Mouse (Mus musculus) liver, embryonic 16.5 days (tissue): ENCODE results near the gene Csrnp3. TPM values are rescaled to one million over a fixed set of nuclear protein-coding genes. Genes with fewer than 3 reads are reported as not detected.

Experiments used
- ATAC-seq: fragments of 200-750 bp; cut with Nextera tagmentation; 2 replicates; pipeline ENCODE4 v1.8.0; 2017; ENCODE audit warnings: low read depth, mild to moderate bottlenecking, moderate number of reproducible peaks, moderate library complexity
- H3K27ac ChIP-seq: fragments of 300-500 bp; sonication (generic); 2 replicates; pipeline ENCODE4 v1.5.1; 2014; ENCODE audit warnings: mild to moderate bottlenecking, low read length
- H3K27me3 ChIP-seq: fragments of 300-500 bp; sonication (generic); 2 replicates; pipeline ENCODE4 v1.6.1; 2014; ENCODE audit warnings: low read depth, low read length, mixed read lengths; ENCODE audit not compliant: control insufficient read depth, insufficient read depth
- H3K36me3 ChIP-seq: fragments of 300-500 bp; sonication (generic); 2 replicates; pipeline ENCODE4 v1.6.1; 2014; ENCODE audit warnings: mild to moderate bottlenecking; ENCODE audit not compliant: control insufficient read depth, insufficient read depth
- H3K4me1 ChIP-seq: fragments of 300-500 bp; sonication (generic); 2 replicates; pipeline ENCODE4 v1.6.1; 2014; ENCODE audit warnings: low read depth, low read length, mixed read lengths; ENCODE audit not compliant: control insufficient read depth
- H3K4me2 ChIP-seq: fragments of 300-500 bp; sonication (generic); 2 replicates; pipeline ENCODE4 v1.6.1; 2014; ENCODE audit warnings: low read depth, low read length, mixed read lengths
- H3K4me3 ChIP-seq: fragments of 300-500 bp; sonication (generic); 2 replicates; pipeline ENCODE4 v1.5.1; 2014; ENCODE audit warnings: low read depth, mild to moderate bottlenecking, low read length
- H3K9ac ChIP-seq: fragments of 300-500 bp; sonication (generic); 2 replicates; pipeline ENCODE4 v1.6.1; 2014; ENCODE audit warnings: low read depth, low read length
- H3K9me3 ChIP-seq: fragments of 300-500 bp; sonication (generic); replicated peaks from 2 replicates; pipeline ENCODE4 v1.6.1; 2016; ENCODE audit warnings: low read length; ENCODE audit not compliant: control insufficient read depth
- WGBS: fragments of 180-500 bp; shearing (Covaris S2); extraction: QIAGEN DNeasy Blood & Tissue Kit; methylation state at CpG from one replicate; pipeline ENCODE4 v1.1.7; 2014; ENCODE audit not compliant: insufficient replicate concordance; 5-methylcytosine and 5-hydroxymethylcytosine counted together
- polyA plus RNA-seq: library from polyadenylated mRNA; unstranded; fragments of >200 nt; fragmentation: Nextera tagmentation; extraction: Ambion mirVana; gene quantifications from 2 replicates; pipeline ENCODE4 v1.2.1, GENCODE M21; 2015

Csrnp3 gene
- polyA plus RNA-seq, 1 experiment from 2014 or later, result not detected

DNA sequence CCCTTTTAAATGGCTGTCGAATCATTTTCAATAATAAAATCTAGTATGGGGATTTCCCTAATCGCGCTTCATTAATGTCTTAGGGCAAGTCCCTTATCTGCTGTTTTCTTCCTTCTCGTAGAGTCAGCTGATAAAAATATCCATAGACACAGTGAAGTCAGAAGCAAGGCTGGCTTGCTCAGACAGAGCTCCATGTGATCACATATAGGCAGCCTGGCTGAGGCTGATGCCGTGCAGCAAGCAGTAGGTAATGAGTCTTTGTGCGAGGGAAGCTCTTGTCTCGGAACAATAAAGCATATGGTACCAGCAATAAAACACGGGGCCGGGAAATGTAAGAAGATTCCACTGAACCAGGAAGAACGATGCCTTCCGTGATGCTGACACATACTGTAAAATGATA lies 84.4 kb downstream of the Csrnp3 start:
- Histone ChIP-seq H3K36me3 (no peaks in the 10 kb centered on the region), H3K4me2 (no peak overlapping the region), H3K4me3 (no peak overlapping the region), H3K4me1 (no peaks in the 10 kb centered on the region), H3K27me3 (no peaks in the 10 kb centered on the region), H3K9ac (no peak overlapping the region), H3K9me3 (no peaks in the 10 kb centered on the region), H3K27ac (no peak overlapping the region)
- no peak for ATAC-seq
- WGBS, result 59% methylated on average over 11 of the region's 11 CpGs

DNA sequence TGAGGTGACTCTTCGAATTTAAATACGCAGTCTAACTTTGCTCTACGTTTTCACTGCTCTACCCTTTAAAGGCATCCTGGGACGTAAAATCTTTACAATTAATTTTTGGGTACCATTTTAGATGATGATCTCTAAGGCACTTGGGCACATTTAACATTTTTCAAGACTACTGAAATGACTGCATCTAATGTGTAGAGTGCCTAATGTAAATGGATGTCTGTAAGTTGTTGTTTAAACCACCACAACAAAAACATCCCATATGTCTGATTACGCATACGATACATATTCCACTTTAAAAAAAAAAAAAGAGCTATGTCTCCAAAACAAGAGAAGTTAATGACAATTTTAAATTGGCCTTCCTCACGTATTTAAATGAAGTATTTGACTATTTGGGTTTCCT lies 85.7 kb downstream of the Csrnp3 start:
- Histone ChIP-seq H3K9me3 (no peaks in the 10 kb centered on the region), H3K27me3 (no peaks in the 10 kb centered on the region), H3K4me3 (peak overlapping the region; percentile 34), H3K27ac (no peak overlapping the region), H3K4me2 (peak overlapping the region; percentile 50), H3K36me3 (no peaks in the 10 kb centered on the region), H3K4me1 (no peaks in the 10 kb centered on the region), H3K9ac (no peak overlapping the region)
- WGBS, result 72% methylated on average over 7 of the region's 7 CpGs
- ATAC-seq, result no peak

DNA sequence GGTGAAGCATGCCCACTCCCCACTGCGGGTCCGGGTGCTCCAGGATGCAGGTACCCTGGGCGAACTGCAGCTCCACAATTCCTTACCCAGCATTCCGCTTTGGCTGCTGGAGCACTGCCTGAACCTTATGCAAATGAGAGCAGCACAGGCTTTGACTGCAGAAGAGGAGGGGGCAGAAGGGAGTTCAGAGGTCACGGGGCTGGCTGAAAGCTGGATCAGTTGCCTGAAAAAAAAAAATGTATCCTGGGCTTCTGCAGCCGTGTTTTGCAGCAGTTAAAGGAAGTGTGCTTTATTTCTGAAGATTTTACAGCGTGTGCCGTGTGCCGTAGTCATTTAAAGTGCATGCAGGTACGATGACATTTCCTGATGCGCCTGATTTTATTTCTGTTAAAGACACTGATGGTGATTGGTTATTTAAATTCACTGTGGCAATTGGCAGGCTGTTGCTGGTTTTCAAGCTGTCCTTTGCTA lies 86.3 kb downstream of the Csrnp3 start:
- ATAC-seq, result peak; percentile 54; the same call in 1 of the 2 replicates
- H3K9ac ChIP-seq, result peak overlapping the region; percentile 29; the same call in 1 of the 2 replicates

DNA sequence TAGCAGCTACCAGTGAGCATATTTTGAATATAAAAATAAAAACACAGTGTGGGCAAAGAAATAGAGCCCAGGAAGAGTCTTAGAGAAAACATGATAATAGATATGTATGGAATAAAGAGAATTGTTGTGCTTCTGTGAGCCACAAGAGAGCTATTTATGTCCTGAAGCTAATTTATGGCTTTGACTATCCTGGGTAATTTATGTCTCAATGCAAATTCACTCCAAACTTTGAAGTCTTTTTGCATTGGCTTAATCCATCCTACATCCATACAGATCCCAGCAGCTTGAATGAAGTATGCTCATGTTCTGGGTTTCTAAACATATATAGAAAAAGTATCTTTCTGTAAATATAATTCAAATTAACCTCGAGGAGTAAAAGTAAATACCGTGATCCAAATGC lies 88.5 kb downstream of the Csrnp3 start:
- WGBS, result 53% methylated on average over 2 of the region's 2 CpGs

More for the DNA sequence above, 86.3 kb downstream of the Csrnp3 start:
- no peaks in the 10 kb centered on the region for H3K27me3 ChIP-seq
- peak overlapping the region; percentile 50 for H3K4me2 ChIP-seq
- no peaks in the 10 kb centered on the region for H3K9me3 ChIP-seq
- no peak overlapping the region for H3K27ac ChIP-seq
- 2% methylated on average over 11 of the region's 11 CpGs for WGBS
- no peaks in the 10 kb centered on the region for H3K4me1 ChIP-seq
- H3K36me3 ChIP-seq, result no peaks in the 10 kb centered on the region
- H3K4me3 ChIP-seq, result peak overlapping the region; percentile 34

DNA sequence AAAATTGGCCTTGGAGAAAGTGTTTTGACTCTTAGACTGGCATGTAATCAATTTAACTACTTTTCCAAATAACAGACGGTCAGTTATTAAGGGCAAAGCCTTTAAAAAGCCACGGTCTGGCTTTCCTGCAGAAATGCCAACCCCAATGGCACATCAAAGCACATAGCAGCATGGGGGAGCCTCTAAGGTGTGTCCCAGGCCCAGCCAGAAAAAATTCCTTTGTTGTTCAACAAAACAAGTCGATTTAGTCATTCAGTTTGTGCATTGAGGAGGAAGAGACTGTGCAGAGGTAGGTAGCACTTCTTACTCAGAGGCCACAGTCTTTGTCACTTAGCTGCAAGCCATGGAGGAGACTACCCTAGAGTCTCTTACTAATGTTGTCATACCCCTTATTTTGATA lies 93.3 kb downstream of the Csrnp3 start:
- H3K4me2 ChIP-seq, result no peak overlapping the region
- H3K9me3 ChIP-seq, result no peaks in the 10 kb centered on the region
- no peak overlapping the region for H3K9ac ChIP-seq
- no peaks in the 10 kb centered on the region for H3K36me3 ChIP-seq
- H3K27ac ChIP-seq, result no peak overlapping the region
- H3K27me3 ChIP-seq, result no peaks in the 10 kb centered on the region
- WGBS, result 32% methylated on average over 3 of the region's 3 CpGs
- no peak for ATAC-seq
- H3K4me3 ChIP-seq, result no peak overlapping the region
- H3K4me1 ChIP-seq, result no peaks in the 10 kb centered on the region

More for the DNA sequence above, 88.5 kb downstream of the Csrnp3 start:
- Histone ChIP-seq H3K27me3 (no peaks in the 10 kb centered on the region), H3K9ac (no peak overlapping the region), H3K9me3 (no peaks in the 10 kb centered on the region), H3K4me2 (no peak overlapping the region), H3K36me3 (no peaks in the 10 kb centered on the region), H3K4me3 (no peak overlapping the region), H3K4me1 (no peaks in the 10 kb centered on the region), H3K27ac (no peak overlapping the region)
- no peak for ATAC-seq

DNA sequence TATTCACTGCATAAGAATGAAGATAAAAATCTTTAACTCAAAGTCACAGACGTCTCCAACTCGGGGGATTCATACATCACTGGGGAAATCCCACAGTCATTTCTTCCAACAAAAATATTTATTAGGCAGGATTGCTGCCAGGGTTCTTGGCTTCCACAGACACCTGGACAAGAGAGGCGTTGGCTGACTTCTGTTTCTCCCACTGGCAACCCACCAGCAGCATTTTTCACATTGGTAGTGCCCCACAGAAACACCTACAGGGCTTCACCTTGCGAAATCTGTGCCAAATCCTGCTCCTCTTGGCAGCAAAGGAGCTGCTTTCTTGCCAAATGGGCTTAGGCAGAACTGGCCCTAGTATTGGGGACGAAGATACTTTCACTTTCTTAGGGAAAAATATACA lies 94.8 kb downstream of the Csrnp3 start:
- H3K36me3 ChIP-seq, result no peaks in the 10 kb centered on the region
- WGBS, result 49% methylated on average over 5 of the region's 5 CpGs
- no peak overlapping the region for H3K9ac ChIP-seq
- H3K27me3 ChIP-seq, result no peaks in the 10 kb centered on the region
- H3K4me2 ChIP-seq, result no peak overlapping the region
- no peak for ATAC-seq
- H3K4me3 ChIP-seq, result no peak overlapping the region
- no peak overlapping the region for H3K27ac ChIP-seq
- no peaks in the 10 kb centered on the region for H3K9me3 ChIP-seq
- no peaks in the 10 kb centered on the region for H3K4me1 ChIP-seq

DNA sequence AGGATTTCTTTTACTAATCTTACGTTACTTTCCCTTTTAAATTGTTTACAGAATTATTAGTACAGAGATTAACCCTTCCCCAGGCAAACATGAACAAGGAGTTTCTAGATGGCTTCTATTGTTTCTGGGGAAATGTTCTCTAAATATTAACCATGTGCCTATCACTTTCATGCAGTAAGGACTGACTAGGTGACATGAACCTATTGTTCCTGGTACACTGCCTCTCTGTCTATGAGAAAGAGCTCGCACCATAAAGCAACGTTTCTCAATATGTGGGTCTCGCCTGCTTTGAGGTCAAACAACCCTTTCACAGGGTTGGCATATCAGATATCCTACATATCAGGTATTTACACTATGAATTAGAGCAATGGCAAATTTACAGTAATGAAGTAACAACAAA lies 96.8 kb downstream of the Csrnp3 start:
- no peak overlapping the region for H3K4me2 ChIP-seq
- no peak overlapping the region for H3K9ac ChIP-seq
- no peaks in the 10 kb centered on the region for H3K9me3 ChIP-seq
- no peak overlapping the region for H3K4me3 ChIP-seq
- H3K4me1 ChIP-seq, result no peaks in the 10 kb centered on the region
- ATAC-seq, result no peak
- H3K27me3 ChIP-seq, result no peaks in the 10 kb centered on the region
- no peak overlapping the region for H3K27ac ChIP-seq
- H3K36me3 ChIP-seq, result no peaks in the 10 kb centered on the region
- WGBS, result 65% methylated on average over 4 of the region's 4 CpGs

DNA sequence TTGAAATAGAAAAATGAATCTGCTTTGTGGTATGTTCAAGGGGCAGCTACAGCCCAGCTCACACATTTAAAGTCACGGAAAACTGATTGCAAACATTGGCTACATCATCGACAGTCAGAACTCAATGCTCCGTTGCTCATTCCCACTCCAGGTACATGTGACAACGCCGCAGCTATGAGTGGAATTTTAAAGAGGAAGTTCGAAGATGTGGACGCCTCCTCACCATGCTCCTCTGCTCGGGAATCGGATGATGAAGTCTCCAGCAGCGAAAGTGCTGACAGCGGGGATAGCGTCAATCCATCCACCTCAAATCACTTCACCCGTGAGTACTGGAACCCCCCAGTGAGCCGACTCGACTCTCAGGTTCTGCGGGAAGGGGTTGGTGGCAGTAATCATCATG lies 103.2 kb downstream of the Csrnp3 start:
- Histone ChIP-seq H3K27ac (no peak overlapping the region), H3K4me2 (no peak overlapping the region), H3K9ac (no peak overlapping the region), H3K27me3 (no peaks in the 10 kb centered on the region), H3K4me1 (no peaks in the 10 kb centered on the region), H3K4me3 (no peak overlapping the region), H3K36me3 (no peaks in the 10 kb centered on the region), H3K9me3 (no peaks in the 10 kb centered on the region; the same call in 1 of the 2 replicates)
- no peak for ATAC-seq
- WGBS, result 78% methylated on average over 16 of the region's 16 CpGs

DNA sequence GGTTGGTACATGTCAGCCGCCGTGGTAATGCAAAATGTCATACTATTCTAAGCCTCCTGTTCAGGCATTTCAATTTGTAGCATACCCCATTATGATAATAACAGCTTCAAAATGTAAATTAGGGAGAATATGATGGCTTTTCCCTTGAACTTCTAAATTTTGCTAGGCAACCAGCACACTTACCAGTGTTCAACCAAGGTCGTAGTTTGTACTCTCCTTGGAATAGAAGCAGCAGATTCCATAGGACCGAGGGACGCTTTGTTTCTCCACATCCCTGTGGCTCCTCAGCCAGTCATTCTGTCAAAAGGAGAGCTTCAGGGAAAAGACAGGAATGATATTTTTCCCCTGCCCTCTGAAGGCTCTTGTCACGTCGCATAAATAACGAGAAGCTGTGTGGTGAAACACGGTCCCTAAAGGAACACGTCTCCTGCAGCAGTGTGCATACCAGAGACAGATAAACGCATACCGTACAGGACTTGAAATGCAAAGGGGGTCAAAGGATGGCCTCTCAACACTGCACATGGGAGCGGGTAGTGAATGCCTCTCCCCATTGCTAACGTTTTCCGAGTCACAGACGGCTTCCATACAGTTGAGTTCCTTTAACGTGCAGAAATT lies 108.3 kb downstream of the Csrnp3 start:
- Histone ChIP-seq H3K4me2 (no peak overlapping the region), H3K36me3 (no peaks in the 10 kb centered on the region), H3K9ac (no peak overlapping the region), H3K4me1 (no peaks in the 10 kb centered on the region), H3K27me3 (no peaks in the 10 kb centered on the region), H3K27ac (no peak overlapping the region), H3K9me3 (no peaks in the 10 kb centered on the region), H3K4me3 (no peak overlapping the region)
- WGBS, result 76% methylated on average over 17 of the region's 17 CpGs
- ATAC-seq, result no peak
